Mouse (Mus musculus) ovary, adult 2 months (tissue): Measurements from ENCODE around the gene Gstp3. TPM values are rescaled to one million over a fixed set of nuclear protein-coding genes. Genes with fewer than 3 reads are reported as not detected.

Experiments
- polyA plus RNA-seq: library from polyadenylated mRNA; depleted of rRNA; stranded (reverse); fragments of >200 nt; gene quantifications from 2 replicates; pipeline ENCODE4 v1.2.3, GENCODE M21; 2012; rRNA removed

Gene Gstp3
- polyA plus RNA-seq, result 0.62 and 1.6 TPM in 2 replicates

DNA sequence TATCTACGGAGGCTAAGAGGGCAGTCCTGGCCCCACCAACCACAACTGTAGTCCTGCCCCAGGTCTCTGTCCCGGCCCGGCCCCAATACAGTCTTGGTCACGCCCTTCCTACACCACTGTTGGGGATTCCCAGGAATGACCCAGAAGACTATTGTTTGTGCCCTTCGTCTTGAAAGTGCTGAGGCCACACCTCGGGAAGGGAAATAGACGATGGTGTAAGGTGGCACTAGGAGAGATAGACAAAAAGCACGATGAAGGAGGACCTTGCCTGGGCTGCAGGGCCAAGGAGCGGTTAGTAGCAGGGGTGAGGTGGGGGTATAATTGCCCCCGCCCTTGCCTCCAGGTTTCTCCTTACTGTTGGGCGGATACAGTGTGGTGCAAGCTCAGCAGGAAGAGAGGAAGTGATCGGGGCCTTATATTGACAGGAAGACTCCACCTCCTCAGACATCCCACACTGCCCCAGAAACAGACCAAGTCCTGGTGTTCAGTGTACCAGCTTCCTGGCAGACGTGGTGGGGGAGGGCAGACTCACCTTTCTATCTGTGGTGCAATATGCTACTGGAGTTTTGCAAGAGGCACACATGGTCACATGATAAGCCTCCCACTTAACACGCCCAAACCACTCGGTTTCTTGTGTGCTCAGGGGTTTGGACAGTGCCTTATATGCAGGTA, at the start of gene Gstp3:
Gene Gstp3 (minus strand): TSS at position 501 of the 672 bp plus-strand sequence.

DNA sequence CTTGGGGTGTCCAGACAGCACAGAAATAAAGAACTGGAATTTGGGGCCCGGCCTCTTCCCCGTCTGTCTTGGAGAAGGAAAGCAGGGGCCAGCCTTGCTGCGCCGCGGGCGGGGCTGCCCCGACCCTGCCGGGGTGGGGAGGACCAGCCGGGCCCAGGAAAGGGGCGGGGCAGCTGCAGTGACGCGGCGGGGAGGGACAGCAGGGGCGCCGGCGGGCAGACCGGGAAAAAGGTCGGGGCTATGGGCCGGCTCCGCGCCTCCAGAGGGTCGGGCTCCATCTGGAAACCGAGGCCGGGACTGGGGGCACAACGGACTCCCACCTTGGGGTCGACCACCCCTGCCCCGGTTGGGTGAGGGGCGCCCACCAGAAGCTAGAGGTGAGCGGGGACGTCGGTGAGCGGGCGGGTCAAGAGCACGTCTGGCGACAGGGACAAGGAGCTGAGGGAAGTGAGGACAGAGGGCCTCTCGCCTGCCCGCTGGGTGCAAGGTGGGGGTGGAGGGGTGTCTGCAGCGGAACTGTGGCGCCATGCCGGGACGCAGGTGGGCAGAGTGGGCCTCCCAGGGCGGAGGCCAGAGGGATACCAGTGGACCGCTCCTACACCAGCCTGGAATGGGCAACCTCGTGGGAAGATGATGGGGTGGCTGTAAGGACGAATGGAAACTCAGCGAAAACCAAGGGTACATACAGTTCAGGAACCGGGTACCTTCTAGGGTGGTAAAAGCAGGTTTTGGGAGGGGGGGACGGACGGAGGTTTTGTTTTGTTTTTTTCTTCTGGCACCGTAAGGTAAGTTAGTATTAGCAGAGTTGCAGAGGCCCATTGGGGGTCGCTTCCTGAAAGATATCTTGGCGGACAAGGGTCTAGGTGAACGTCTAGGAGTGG, 40.7 kb upstream of the Gstp3 start, which contains the start of gene Pitpnm1:
Gene Pitpnm1 (plus strand): TSS at position 162 of the 881 bp plus-strand sequence.

DNA sequence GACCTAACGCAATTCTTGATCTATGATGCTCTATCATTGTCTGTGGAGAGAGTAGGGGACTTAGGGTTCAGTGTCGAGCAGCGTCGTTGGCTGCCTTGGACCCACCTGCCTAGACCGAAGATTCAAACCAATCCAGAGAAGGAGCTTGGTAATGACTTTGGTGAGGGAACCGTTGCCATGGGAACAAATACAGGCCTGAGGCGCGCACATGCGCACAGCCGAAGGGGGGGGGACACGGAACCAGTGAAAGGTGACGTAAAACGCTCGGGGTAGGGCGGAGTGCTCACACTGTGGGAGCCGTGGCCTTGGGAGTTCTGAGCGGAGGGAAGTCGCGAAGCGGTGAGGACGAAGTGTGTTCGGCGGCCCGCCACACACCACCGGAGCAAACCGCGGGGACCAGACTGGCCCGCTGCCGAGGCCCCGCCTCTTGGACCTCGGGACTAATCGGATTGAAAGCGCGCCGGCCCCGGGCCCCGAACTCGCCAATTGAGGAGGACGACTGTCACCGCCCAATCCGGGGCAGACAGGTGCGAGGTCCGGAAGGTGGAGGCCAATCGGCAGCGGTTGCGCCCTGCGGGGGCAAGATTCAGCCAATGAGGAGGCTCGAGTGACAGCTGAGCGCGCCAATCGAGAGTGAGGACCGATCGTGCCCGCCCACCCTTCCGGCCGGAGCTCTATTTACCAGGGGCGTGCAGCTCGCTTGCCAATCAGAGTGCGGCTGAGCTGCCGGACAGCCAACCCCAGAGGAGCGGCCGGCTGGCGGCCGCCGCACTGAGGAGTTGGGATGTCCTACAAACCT, 37.5 kb upstream of the Gstp3 start, which contains the start of gene Cdk2ap2:
Gene Cdk2ap2 (plus strand): TSS at position 541 of the 799 bp plus-strand sequence.

DNA sequence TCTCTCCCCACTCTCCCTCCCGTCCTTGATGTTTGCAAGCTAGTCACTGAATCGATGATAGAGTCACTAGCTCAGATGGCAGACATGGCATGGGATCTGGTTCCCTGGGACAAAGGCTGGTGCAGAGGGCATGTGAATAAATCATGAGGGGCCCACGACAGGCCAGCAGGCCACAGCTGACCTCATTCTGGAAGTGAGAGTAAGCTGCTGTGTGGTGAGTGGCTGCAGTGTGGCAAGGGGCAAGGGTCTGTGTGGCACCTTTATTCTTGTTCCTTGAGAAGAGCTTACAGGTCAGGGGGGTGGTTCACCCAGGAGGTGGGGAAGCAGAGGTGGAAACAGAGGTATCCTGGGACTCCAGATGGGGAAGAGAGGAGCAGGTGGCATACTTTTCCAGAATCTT, 22.0 kb upstream of the Gstp3 start, which contains the start of gene Cabp2:
Gene Cabp2 (plus strand): TSS at position 185 of the 400 bp plus-strand sequence.

DNA sequence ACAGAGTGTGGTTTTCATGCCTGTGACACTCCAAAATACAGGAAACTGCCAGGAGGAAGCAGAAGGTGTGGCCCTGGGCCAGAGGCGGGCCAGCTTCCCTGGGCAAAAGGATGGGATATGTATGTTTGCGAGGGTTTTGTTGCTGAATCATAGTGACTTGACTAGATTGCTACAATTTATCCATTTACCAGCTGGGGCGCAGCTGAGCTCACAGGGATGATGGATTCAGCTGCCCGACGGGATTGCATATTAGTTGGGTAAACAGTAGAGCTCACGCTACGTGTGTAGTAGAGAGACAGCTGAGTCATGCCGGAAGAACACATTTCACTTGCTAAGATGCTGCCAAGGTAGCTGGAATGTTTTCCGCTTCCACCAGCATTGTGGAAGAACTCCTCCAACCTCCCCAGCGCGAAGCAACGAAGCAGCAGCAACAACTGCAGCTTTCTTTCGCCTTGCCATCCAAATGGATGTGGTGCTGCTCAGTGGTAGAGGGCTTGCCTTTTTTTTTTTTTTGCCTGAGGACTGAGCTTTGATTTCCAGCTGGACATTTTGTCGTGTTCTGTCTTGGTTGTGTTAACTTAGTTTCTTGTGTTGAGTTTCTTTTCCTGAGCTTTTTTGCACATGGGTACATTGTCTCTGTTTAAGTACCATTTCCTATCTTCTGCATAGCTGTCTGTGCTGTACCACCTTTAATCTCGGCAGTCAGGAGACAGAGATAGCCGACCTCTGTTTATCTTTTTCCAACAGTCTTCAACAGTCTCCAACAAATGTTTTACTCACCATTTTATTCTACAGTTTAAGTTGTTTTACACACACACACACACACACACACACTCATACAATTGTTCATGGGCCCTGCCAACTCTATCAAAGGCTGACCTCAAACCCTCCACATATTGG, 13.2 kb downstream of the Gstp3 start, which contains the start of gene Gstp2:
Gene Gstp2 (minus strand): TSS at position 58 of the 900 bp plus-strand sequence.

DNA sequence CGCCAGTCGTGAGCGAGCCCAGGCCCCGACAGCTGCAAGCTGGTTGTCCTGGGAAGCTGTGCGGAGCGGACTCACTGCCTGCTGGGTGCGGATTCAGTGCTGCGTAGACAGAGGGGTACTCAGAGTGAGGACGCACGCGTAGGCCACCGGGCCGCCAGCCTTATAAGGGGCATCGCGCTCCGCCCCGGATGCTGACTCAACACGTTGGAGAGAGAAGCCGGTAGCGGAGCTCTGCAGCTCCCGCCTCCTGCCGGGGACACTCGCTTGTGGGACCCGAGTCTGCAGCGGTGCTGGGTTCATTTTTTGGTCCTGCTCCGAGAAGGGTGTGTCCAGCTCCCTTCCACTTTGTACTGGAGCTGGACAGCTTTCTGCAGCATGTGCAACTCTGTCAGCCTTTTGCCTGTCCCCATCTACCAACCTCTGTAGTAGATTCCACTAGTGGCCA, 21.6 kb downstream of the Gstp3 start, which contains the start of gene Gstp1:
Gene Gstp1 (minus strand): TSS at position 198 of the 445 bp plus-strand sequence.

DNA sequence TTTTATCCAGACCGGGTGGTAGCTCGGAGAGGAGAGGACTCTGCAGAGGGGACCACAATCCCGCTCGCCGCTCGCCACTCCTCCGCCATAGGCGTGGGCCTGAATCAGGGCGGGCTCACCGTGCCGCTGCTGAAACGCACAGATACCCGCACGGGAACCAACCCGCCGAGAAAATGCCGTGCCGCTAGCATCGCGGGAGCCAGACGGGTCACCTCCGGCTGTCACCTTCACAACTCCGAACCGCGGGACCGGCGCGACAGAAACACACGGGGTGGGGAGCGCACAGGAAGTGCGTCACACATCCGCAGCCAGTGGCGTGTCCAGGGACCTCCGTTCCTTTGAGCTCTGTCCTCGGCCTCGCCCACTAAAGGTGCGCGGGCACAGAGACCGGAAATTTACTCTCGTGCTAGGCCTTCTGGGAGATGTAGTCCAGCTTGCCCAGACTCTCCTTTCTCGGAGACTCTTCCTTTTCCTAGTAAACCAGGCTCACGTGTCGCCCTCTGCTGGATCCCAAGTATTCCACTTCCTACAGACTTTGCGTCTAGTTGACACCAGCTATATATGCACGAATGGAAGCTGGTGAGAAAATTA, 46.8 kb downstream of the Gstp3 start, which contains the start of gene Ndufv1:
Gene Ndufv1 (minus strand): TSS at position 375 of the 591 bp plus-strand sequence.

Other genes with a start within 250 kb of the Gstp3 start
- 104 and 134 TPM in 2 replicates for gene Chka, start 207.8 kb downstream of the Gstp3 start, polyA plus RNA-seq
- gene Tcirg1, start 152.4 kb downstream of the Gstp3 start, polyA plus RNA-seq, result 201 and 237 TPM in 2 replicates
- gene Ndufs8, start 146.8 kb downstream of the Gstp3 start, polyA plus RNA-seq, result 383 and 425 TPM in 2 replicates
- 48.6 and 65.2 TPM in 2 replicates for gene Aldh3b1, start 129.8 kb downstream of the Gstp3 start, polyA plus RNA-seq
- gene Unc93b1, start 124.4 kb downstream of the Gstp3 start, polyA plus RNA-seq, result 181 and 196 TPM in 2 replicates
- gene Aldh3b3, start 100.9 kb downstream of the Gstp3 start, polyA plus RNA-seq, result 0.06 and 0.22 TPM in 2 replicates
- 1.8 and 2.1 TPM in 2 replicates for gene Aldh3b2, start 87.2 kb downstream of the Gstp3 start, polyA plus RNA-seq
- gene Acy3, start 73.0 kb downstream of the Gstp3 start, polyA plus RNA-seq, result 26.4 and 39.5 TPM in 2 replicates
- gene Tbx10, start 66.8 kb downstream of the Gstp3 start, polyA plus RNA-seq, result not detected in 2 replicates
- gene Nudt8, start 59.0 kb downstream of the Gstp3 start, polyA plus RNA-seq, result 21.4 and 31.4 TPM in 2 replicates
- gene Gm49405, start 58.9 kb downstream of the Gstp3 start, polyA plus RNA-seq, result 2.0 and 3.0 TPM in 2 replicates
- 14.7 and 15.3 TPM in 2 replicates for gene Doc2g, start 56.3 kb downstream of the Gstp3 start, polyA plus RNA-seq
- 114 and 130 TPM in 2 replicates for gene Ndufv1, start 46.8 kb downstream of the Gstp3 start, polyA plus RNA-seq
- gene Gstp1, start 21.6 kb downstream of the Gstp3 start, polyA plus RNA-seq, result 602 and 633 TPM in 2 replicates
- gene Gstp2, start 13.5 kb downstream of the Gstp3 start, polyA plus RNA-seq, result 19.2 and 19.7 TPM in 2 replicates
- not detected in 2 replicates for gene Cabp2, start 22.0 kb upstream of the Gstp3 start, polyA plus RNA-seq
- 282 and 353 TPM in 2 replicates for gene Cdk2ap2, start 37.6 kb upstream of the Gstp3 start, polyA plus RNA-seq
- gene Pitpnm1, start 40.4 kb upstream of the Gstp3 start, polyA plus RNA-seq, result 140 and 151 TPM in 2 replicates
- gene Aip, start 66.3 kb upstream of the Gstp3 start, polyA plus RNA-seq, result 123 and 142 TPM in 2 replicates
- 0.10 and 0.18 TPM in 2 replicates for gene Gpr152, start 80.2 kb upstream of the Gstp3 start, polyA plus RNA-seq
- gene Cabp4, start 84.5 kb upstream of the Gstp3 start, polyA plus RNA-seq, result 0.06 TPM in 1 of 2 replicates, not detected in the other
- 376 and 395 TPM in 2 replicates for gene Coro1b, start 89.0 kb upstream of the Gstp3 start, polyA plus RNA-seq
- 32.6 and 49.4 TPM in 2 replicates for gene Ptprcap, start 94.0 kb upstream of the Gstp3 start, polyA plus RNA-seq
- gene Rps6kb2, start 103.8 kb upstream of the Gstp3 start, polyA plus RNA-seq, result 34.0 and 51.7 TPM in 2 replicates
- gene Carns1, start 115.9 kb upstream of the Gstp3 start, polyA plus RNA-seq, result 11.3 and 12.2 TPM in 2 replicates
- 5.6 and 6.3 TPM in 2 replicates for gene Tbc1d10c, start 131.7 kb upstream of the Gstp3 start, polyA plus RNA-seq
- 485 and 610 TPM in 2 replicates for gene Ppp1ca, start 132.5 kb upstream of the Gstp3 start, polyA plus RNA-seq
- 28.8 and 35.2 TPM in 2 replicates for gene Rad9a, start 142.1 kb upstream of the Gstp3 start, polyA plus RNA-seq
- gene Clcf1, start 154.7 kb upstream of the Gstp3 start, polyA plus RNA-seq, result 39.8 and 49.9 TPM in 2 replicates
- gene AC109138.7, start 154.8 kb upstream of the Gstp3 start, polyA plus RNA-seq, result not detected in 2 replicates
- 79.9 and 81.1 TPM in 2 replicates for gene Pold4, start 172.3 kb upstream of the Gstp3 start, polyA plus RNA-seq
- 122 and 130 TPM in 2 replicates for gene Ssh3, start 209.6 kb upstream of the Gstp3 start, polyA plus RNA-seq
- gene Ankrd13d, start 223.6 kb upstream of the Gstp3 start, polyA plus RNA-seq, result 15.7 and 17.4 TPM in 2 replicates
- 98.5 and 101 TPM in 2 replicates for gene Grk2, start 246.7 kb upstream of the Gstp3 start, polyA plus RNA-seq